Mouse (Mus musculus) ES-E14 (cell line): ENCODE data around the gene Wwtr1.

Source experiments
- HCFC1 ChIP-seq: IDR thresholded peaks from 2 replicates; pipeline ENCODE4 v1.6.1; 2012; ENCODE audit warnings: low read length, inconsistent platforms, borderline replicate concordance; ENCODE audit not compliant: insufficient read depth
- MAFK ChIP-seq: IDR thresholded peaks from 2 replicates; pipeline ENCODE4 v1.6.1; 2014; ENCODE audit warnings: mild to moderate bottlenecking, low read depth, low read length, inconsistent platforms; ENCODE audit not compliant: insufficient read depth
- ZC3H11A ChIP-seq: IDR thresholded peaks from 2 replicates; pipeline ENCODE4 v1.6.1; 2012; ENCODE audit warnings: low read depth, mild to moderate bottlenecking, inconsistent platforms, low read length, borderline replicate concordance
- ZNF384 ChIP-seq: IDR thresholded peaks from 2 replicates; pipeline ENCODE4 v1.6.1; 2012; ENCODE audit warnings: low read depth, low read length, inconsistent platforms

GRCm38 (mm10) chr3:57576056-57576824 is 530 bp upstream of the Wwtr1 start:
- no peak for TF ChIP-seq ZC3H11A
- TF ChIP-seq ZNF384: no peak
- TF ChIP-seq HCFC1: 0 out of 2 replicates have a peak, but pooled peaks have one; percentile 20
- TF ChIP-seq MAFK: no peak
